Mouse (Mus musculus) T-helper 17 cell (primary cell): ENCODE measurements at regions not wholly inside any gene's neighbourhood (a gene's known extent, or its start where the extent isn't known, plus 50 kb on each side); places are given as distances from the start of the nearest gene placed in this dataset.
"Not testable (repeated sequence)": the region's sequence is repeated elsewhere in the genome, so short reads cannot be mapped to it uniquely, and the experiment has no call there.

Experiments
- in situ Hi-C, 2 experiments: fragments of 300-600 bp; cut with MboI, MseI; formaldehyde crosslinking; loops; 1 replicate in 1 of 2; 2 replicates in 1 of 2; pipeline ENCODE4 v1.15.1; 2025; ENCODE audit warnings: high pct_unique_total_duplicates in 2 of 2

GRCm38 (mm10) chr1:157755015-157755649 is 248.6 kb downstream of the Sec16b start:
- in situ Hi-C loops: no loop called here

- in situ Hi-C loops: no loop called here
Measured at GRCm38 (mm10) chr1:157756977-157757376, 250.4 kb downstream of the Sec16b start.

- in situ Hi-C loops: no loop called here
Measured at GRCm38 (mm10) chr1:157758337-157758736, 251.8 kb downstream of the Sec16b start.

GRCm38 (mm10) chr1:157768201-157768600 is 261.7 kb downstream of the Sec16b start:
- in situ Hi-C loops: no loop called here

DNA sequence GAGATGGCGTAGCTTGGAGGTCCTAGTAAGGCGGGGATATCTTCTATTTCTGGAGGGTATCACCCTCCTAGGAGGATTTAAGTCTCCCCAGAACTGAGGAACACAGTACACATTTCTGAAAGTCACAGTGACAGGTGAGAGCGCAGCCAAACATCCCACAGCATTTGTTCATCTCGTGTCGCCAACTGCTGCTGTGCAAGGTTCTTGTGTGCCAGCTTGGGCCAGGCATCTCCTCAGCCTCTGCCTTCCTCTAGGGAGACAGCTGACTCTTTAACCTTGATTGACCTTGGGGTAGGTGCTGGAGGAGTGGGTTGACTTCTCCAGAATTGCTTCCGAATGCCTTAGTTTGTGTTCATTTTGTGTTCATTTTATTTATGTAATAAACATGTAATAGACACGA is 291.2 kb downstream of the Sec16b start:
- in situ Hi-C loops: loop anchor here in 1 of 2 experiments (25.0 kb wide), 1 partner anchor 1510 kb away; no protein-coding TSS in a partner anchor

GRCm38 (mm10) chr1:157798561-157799553 is 292.3 kb downstream of the Sec16b start:
- in situ Hi-C loops: loop anchor here in 1 of 2 experiments (25.0 kb wide), 1 partner anchor 1512 kb away; no protein-coding TSS in a partner anchor

GRCm38 (mm10) chr1:157801151-157801550 is 294.6 kb downstream of the Sec16b start:
- in situ Hi-C loops: no loop called here

GRCm38 (mm10) chr1:157804229-157804628 is 297.7 kb downstream of the Sec16b start:
- in situ Hi-C loops: no loop called here

DNA sequence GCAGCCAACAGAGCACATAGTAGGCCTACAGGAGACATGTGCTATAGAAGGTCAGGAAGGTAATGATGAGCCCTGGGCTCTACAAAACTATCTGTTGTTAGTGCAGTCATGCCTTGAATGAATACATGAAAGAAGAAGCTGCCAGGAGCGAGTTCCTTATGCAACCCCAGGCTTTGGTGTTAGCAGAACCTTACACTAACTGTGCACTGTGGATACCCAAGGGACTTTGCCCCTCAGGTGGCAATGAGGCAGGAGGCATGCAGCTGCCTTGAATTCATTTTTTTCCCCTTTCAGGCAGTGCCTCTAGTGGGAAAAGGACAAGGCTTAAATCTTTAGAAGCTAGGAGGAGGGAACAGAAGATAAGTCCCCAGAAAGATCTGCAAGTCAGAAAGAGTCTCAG is 299.8 kb downstream of the Sec16b start:
- in situ Hi-C loops: no loop called here

GRCm38 (mm10) chr1:157809674-157810471 is 303.3 kb downstream of the Sec16b start:
- in situ Hi-C loops: loop anchor here in 1 of 2 experiments (5.0 kb wide), 1 partner anchor 473 kb away; no protein-coding TSS in a partner anchor

GRCm38 (mm10) chr1:157810657-157811056 is 304.1 kb downstream of the Sec16b start:
- in situ Hi-C loops: loop anchor here in 1 of 2 experiments (5.0 kb wide), 1 partner anchor 473 kb away; no protein-coding TSS in a partner anchor

- in situ Hi-C loops: no loop called here
Measured at GRCm38 (mm10) chr1:157827966-157828365, 321.4 kb downstream of the Sec16b start.

DNA sequence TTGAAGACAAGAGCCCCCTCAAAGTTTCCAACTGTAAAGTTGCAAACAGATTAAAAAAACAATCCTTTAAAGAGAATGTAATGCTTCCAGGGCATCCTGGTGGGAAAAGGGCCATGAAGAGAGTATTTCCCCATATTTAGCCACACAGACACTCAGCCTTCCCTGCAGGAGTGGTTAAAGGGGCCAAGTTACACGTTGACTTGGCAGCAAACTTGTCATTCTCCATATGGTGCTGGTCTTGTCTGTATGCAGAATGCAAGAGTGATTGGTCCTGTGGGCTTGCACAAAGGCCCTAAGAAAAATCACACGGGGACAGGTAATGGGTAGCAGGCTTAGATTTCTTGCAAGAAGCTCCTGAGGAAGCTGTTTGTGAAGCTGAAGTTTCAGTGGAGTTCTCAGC is 325.0 kb downstream of the Sec16b start:
- in situ Hi-C loops: no loop called here

DNA sequence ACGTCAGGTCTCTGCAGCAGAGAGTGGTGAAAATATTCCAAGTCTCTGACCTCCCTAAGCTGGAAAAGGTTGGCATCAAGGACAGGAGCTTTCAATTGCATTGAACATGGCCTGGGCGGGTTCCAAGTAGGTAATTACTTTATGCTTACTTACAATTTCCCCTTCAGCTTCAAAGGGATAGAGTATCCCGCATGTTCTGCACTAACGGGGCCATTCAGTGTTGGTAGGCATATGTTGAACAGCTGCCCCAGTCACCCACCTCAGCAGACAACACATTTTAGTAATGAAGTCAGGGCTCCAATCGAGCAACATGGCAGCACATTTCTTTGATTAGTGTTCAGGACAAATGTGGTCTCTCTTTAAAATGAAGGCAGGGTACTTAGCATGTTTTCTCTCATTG is 366.2 kb downstream of the Sec16b start:
- in situ Hi-C loops: no loop called here

GRCm38 (mm10) chr1:157875006-157875405 is 368.5 kb downstream of the Sec16b start:
- in situ Hi-C loops: no loop called here

GRCm38 (mm10) chr1:157877117-157877516 is 370.6 kb downstream of the Sec16b start:
- in situ Hi-C loops: not testable (repeated sequence)

GRCm38 (mm10) chr1:157887146-157887545 is 380.6 kb downstream of the Sec16b start:
- in situ Hi-C loops: no loop called here

DNA sequence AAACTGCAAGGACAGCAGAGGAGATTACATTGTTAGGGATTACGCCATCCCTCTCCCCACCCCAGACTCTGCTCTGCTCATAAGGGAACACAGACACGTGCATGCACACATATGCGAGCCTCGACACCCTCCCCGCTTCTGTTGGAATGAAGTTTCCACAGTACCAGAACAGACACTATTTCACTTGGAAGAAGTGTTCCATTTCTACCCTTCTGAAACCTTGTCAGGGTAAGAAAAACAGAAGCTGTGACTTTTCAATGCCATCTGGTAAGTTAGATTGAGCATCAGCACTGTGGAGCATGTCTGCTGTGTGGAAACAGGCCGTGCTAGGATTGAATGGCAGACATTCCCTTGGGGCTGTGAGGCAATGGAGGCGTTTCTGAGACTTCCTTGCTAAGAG is 382.0 kb downstream of the Sec16b start:
- in situ Hi-C loops: no loop called here

DNA sequence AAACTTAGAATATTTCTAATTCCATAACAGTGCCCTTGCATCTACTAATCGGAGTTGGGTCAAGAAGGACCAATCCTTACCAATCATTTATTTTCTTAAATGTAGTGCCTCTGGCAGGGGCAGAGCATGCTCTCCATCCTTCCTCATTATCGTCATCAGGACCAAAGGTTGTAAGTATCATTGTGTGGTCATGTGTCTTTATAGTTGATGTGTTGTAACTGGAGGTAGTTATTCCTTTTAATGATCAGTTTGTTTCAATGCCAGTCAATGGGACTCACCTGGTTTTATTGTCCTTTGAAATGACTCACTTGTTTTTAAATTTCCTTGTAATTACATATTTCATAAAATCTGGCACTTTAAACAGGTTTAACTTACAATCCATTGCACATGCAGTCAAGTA is 399.6 kb downstream of the Sec16b start:
- in situ Hi-C loops: no loop called here

- in situ Hi-C loops: no loop called here
Measured at GRCm38 (mm10) chr1:157937800-157938348, 418.3 kb downstream of the Brinp2 start.

- in situ Hi-C loops: no loop called here
Measured at GRCm38 (mm10) chr1:157939516-157939915, 416.6 kb downstream of the Brinp2 start.
